Mouse (Mus musculus): ENCODE data around the gene Chst11. TPM values are rescaled to one million over a fixed set of nuclear protein-coding genes. Genes with fewer than 3 reads are reported as not detected.

Chst11 gene
- polyA plus RNA-seq, 1 experiment from 2014 or later: 4.0 TPM

- no peaks in the 10 kb centered on the region for H3K9me3 ChIP-seq
- no peak for ATAC-seq (ENCODE audit: low FRiP score, low read depth)
- no peak overlapping the region for H3K4me2 ChIP-seq (replicated peaks)
- peak overlapping the region; percentile 49; the same call in 1 of the 2 replicates for H3K27ac ChIP-seq
- H3K27me3 ChIP-seq: peaks cover 27% of the 10 kb centered on the region
- 72% methylated on average over 7 of the region's 7 CpGs for whole genome bisulfite sequencing
- no peaks in the 10 kb centered on the region for H3K36me3 ChIP-seq
- no peak overlapping the region for H3K9ac ChIP-seq
- H3K4me3 ChIP-seq: no peak overlapping the region
- H3K4me1 ChIP-seq: peaks cover 89% of the 10 kb centered on the region
Observed at GRCm38 (mm10) chr10:83137103-83137502, 151.8 kb downstream of the Chst11 start.

GRCm38 (mm10) chr10:83139276-83139675, 154.0 kb downstream of the Chst11 start:
- Histone ChIP-seq H3K4me1 (peaks cover 71% of the 10 kb centered on the region), H3K9ac (no peak overlapping the region), H3K4me2 (replicated peaks) (no peak overlapping the region), H3K27ac (peak overlapping the region; percentile 82; the same call in 1 of the 2 replicates), H3K4me3 (no peak overlapping the region), H3K9me3 (no peaks in the 10 kb centered on the region), H3K27me3 (0 out of 2 replicates have a peak, but pooled peaks cover 12% of the 10 kb centered on the region), H3K36me3 (no peaks in the 10 kb centered on the region)
- ATAC-seq (ENCODE audit: low FRiP score, low read depth): no peak
- WGBS: 88% methylated on average over 7 of the region's 7 CpGs

- no peak overlapping the region for H3K4me3 ChIP-seq
- no peak overlapping the region for H3K9ac ChIP-seq
- peaks cover 67% of the 10 kb centered on the region for H3K4me1 ChIP-seq
- H3K27me3 ChIP-seq: 0 out of 2 replicates have a peak, but pooled peaks cover 12% of the 10 kb centered on the region
- H3K9me3 ChIP-seq: no peaks in the 10 kb centered on the region
- H3K36me3 ChIP-seq: no peaks in the 10 kb centered on the region
- WGBS: 54% methylated on average over 16 of the region's 16 CpGs
- ATAC-seq (ENCODE audit: low FRiP score, low read depth): peak; percentile 70
- peak overlapping the region; percentile 82 for H3K27ac ChIP-seq
- no peak overlapping the region for H3K4me2 ChIP-seq (replicated peaks)
Observed at GRCm38 (mm10) chr10:83140258-83140936, 155.1 kb downstream of the Chst11 start.

GRCm38 (mm10) chr10:83141434-83141833, 156.1 kb downstream of the Chst11 start:
- Histone ChIP-seq H3K9ac (no peak overlapping the region), H3K27ac (peak overlapping the region; percentile 82; the same call in 1 of the 2 replicates), H3K4me3 (no peak overlapping the region), H3K9me3 (no peaks in the 10 kb centered on the region), H3K36me3 (no peaks in the 10 kb centered on the region), H3K4me1 (peaks cover 67% of the 10 kb centered on the region), H3K4me2 (replicated peaks) (no peak overlapping the region), H3K27me3 (0 out of 2 replicates have a peak, but pooled peaks cover 7% of the 10 kb centered on the region)
- no peak for ATAC-seq (ENCODE audit: low FRiP score, low read depth)
- 77% methylated on average over 5 of the region's 5 CpGs for WGBS

DNA sequence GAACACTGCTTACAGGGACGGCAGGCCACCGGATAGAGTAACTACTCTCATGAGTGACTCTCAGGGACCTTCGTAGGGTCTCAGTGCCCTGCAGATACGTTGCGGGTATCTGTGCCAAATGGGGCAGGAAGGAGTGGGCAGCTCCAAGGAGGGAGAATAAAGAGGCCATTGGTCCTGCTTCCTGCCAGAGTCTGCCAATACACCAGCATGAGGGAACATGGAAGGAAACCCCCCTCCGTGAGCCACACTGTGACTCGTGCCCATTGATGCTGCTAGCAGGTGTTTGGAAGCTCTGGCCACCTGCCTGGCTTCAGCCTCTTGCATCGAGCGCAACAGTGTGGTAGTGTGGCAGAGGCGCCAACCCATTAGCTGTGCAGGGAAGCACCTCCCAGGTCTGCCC, 157.8 kb downstream of the Chst11 start:
- H3K4me2 ChIP-seq (replicated peaks): no peak overlapping the region
- H3K36me3 ChIP-seq: no peaks in the 10 kb centered on the region
- no peak overlapping the region for H3K4me3 ChIP-seq
- H3K27ac ChIP-seq: no peak overlapping the region
- WGBS: 86% methylated on average over 10 of the region's 10 CpGs
- H3K4me1 ChIP-seq: peaks cover 60% of the 10 kb centered on the region
- no peak for ATAC-seq (ENCODE audit: low FRiP score, low read depth)
- no peaks in the 10 kb centered on the region for H3K27me3 ChIP-seq
- no peak overlapping the region for H3K9ac ChIP-seq
- H3K9me3 ChIP-seq: no peaks in the 10 kb centered on the region

DNA sequence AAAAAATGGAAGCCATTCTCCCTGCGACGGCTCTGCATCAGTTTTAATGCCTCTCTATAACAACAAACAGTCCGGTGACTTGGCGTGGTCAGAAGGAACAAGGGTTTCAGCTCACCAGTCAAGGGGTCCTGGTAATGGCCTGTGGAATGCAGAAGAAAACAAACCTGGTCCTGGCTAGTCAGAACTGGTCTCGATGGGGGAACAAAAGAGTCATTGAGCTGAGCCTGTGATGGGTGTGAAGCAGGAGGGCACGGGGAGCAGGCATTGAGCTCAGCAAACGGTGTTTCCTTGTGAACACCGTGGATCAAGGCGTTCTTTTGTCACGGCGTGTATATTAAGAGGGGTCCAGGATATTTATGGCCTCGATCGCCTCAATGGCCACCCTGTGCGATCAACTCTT, 160.5 kb downstream of the Chst11 start:
- peaks cover 51% of the 10 kb centered on the region for H3K4me1 ChIP-seq
- ATAC-seq (ENCODE audit: low FRiP score, low read depth): 0 out of 2 replicates have a peak, but pooled peaks have one; percentile 41
- no peaks in the 10 kb centered on the region for H3K36me3 ChIP-seq
- H3K4me2 ChIP-seq (replicated peaks): no peak overlapping the region
- H3K9me3 ChIP-seq: no peaks in the 10 kb centered on the region
- H3K27me3 ChIP-seq: no peaks in the 10 kb centered on the region
- no peak overlapping the region for H3K9ac ChIP-seq
- H3K27ac ChIP-seq: peak overlapping the region; percentile 84
- no peak overlapping the region for H3K4me3 ChIP-seq
- WGBS: 47% methylated on average over 14 of the region's 14 CpGs

DNA sequence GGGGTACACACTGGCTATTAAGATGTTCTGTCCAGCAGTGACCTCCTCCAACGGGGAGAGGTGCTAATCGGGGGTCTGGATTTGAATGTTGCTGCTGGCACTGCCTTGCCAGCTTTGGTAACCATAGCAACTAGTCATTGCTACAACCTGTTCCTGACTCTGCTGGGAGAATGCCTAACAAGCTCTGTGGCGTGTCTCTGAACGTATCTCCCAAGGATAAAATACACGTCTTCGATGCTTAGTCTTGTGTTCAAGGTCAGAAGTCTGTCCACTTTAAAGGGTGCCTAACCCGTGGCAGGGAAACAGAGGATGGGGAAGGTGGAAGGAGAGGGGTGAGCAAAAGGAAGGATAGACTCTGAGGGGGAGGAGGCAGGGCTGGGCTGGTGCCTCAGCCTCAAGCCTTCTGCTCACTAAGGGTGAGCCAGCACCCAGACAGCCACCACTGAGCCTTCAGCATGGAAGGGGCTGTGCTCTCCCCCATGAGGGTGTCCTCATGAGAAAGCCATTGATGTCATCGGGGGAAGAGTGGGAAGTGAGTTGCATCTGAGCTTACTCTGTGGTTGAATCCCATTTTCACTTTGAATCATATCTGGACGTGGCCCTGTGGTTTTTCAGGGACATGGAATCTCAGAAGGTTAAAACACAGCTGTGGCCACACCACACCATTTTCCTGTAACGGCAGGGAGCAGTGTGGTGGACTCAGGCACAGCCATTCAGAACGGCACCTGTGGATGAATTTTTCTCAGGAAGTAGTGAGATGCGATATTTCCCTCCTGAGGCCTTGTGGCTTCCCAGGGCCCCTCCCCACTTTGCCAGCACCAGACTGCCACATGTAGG, 164.3 kb downstream of the Chst11 start:
- no peaks in the 10 kb centered on the region for H3K9me3 ChIP-seq
- H3K4me1 ChIP-seq: peaks cover 65% of the 10 kb centered on the region
- 71% methylated on average over 12 of the region's 12 CpGs for whole genome bisulfite sequencing

GRCm38 (mm10) chr10:83150587-83150986, 165.3 kb downstream of the Chst11 start:
- WGBS: 51% methylated on average over 7 of the region's 7 CpGs
- H3K4me2 ChIP-seq (replicated peaks): 0 out of 2 replicates have a peak overlapping the region, but pooled peaks have one; percentile 1
- H3K36me3 ChIP-seq: no peaks in the 10 kb centered on the region
- H3K4me1 ChIP-seq: peaks cover 57% of the 10 kb centered on the region
- 0 out of 2 replicates have a peak, but pooled peaks have one; percentile 45 for ATAC-seq (ENCODE audit: low FRiP score, low read depth)
- peak overlapping the region; percentile 48; the same call in 1 of the 2 replicates for H3K27ac ChIP-seq
- H3K4me3 ChIP-seq: no peak overlapping the region
- no peaks in the 10 kb centered on the region for H3K9me3 ChIP-seq
- H3K9ac ChIP-seq: no peak overlapping the region
- H3K27me3 ChIP-seq: no peaks in the 10 kb centered on the region

More for the DNA sequence above, 164.3 kb downstream of the Chst11 start:
- Histone ChIP-seq H3K9ac (no peak overlapping the region), H3K4me3 (no peak overlapping the region), H3K27me3 (no peaks in the 10 kb centered on the region), H3K36me3 (no peaks in the 10 kb centered on the region), H3K27ac (no peak overlapping the region), H3K4me2 (replicated peaks) (no peak overlapping the region)
- no peak for ATAC-seq (ENCODE audit: low FRiP score, low read depth)

DNA sequence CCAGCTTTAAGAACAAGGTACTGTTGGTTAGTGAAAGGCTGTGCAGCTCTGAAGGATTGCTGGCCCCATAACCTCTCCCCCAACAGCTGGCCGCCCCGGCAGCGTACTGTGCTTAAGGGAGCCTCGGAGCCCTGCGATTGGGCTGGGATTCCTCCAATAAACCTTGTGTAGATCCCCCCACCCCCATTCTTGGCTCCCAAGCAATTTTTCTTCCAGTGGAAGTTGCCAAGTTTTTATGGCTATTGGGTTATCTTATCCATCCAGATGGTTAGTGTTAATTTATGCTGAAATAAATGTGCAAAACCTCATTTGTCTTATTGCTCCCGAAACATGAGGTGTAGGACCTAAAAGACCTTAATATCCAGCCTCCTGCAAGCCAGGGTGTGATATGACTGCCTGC, 166.1 kb downstream of the Chst11 start:
- Histone ChIP-seq H3K4me3 (no peak overlapping the region), H3K4me1 (peaks cover 49% of the 10 kb centered on the region), H3K36me3 (no peaks in the 10 kb centered on the region), H3K9ac (no peak overlapping the region), H3K9me3 (no peaks in the 10 kb centered on the region), H3K27ac (peak overlapping the region; percentile 52; the same call in 1 of the 2 replicates), H3K4me2 (replicated peaks) (peak overlapping the region; percentile 34), H3K27me3 (no peaks in the 10 kb centered on the region)
- 28% methylated on average over 6 of the region's 6 CpGs for WGBS
- ATAC-seq (ENCODE audit: low FRiP score, low read depth): peak; percentile 62

- WGBS: 40% methylated on average over 16 of the region's 16 CpGs
Observed at GRCm38 (mm10) chr10:83151896-83152685, 166.8 kb downstream of the Chst11 start.

DNA sequence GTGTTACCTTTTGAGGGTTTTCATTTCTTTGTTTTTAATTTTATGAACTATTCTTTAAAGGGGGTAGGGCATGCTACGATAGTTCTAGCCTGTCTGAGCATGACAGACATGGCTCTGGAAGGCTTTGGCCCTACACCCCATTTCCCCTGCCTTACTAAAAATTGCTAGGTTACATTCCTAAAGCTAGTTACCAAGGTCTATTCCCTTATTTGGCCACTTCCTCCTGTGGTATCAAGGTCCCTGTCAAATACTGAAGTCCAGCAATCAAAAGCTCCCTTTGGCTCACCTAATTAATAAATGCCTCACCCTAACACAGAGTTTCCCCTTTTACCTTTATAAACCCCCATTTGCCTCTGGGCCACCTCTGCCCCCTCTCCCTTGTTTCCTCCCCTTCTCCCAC, 167.4 kb downstream of the Chst11 start:
- ATAC-seq (ENCODE audit: low FRiP score, low read depth): no peak
- no peak overlapping the region for H3K27ac ChIP-seq
- H3K9me3 ChIP-seq: no peaks in the 10 kb centered on the region
- H3K4me3 ChIP-seq: no peak overlapping the region
- no peaks in the 10 kb centered on the region for H3K27me3 ChIP-seq
- WGBS: 57% methylated on average over 1 of the region's 1 CpGs
- no peak overlapping the region for H3K9ac ChIP-seq
- no peak overlapping the region for H3K4me2 ChIP-seq (replicated peaks)
- no peaks in the 10 kb centered on the region for H3K36me3 ChIP-seq
- peaks cover 39% of the 10 kb centered on the region for H3K4me1 ChIP-seq

More at GRCm38 (mm10) chr10:83151896-83152685, 166.8 kb downstream of the Chst11 start:
- H3K27ac ChIP-seq: no peak overlapping the region
- ATAC-seq (ENCODE audit: low FRiP score, low read depth): no peak
- H3K4me2 ChIP-seq (replicated peaks): 0 out of 2 replicates have a peak overlapping the region, but pooled peaks have one; percentile 5
- H3K4me1 ChIP-seq: peaks cover 43% of the 10 kb centered on the region
- H3K9me3 ChIP-seq: no peaks in the 10 kb centered on the region
- H3K4me3 ChIP-seq: no peak overlapping the region
- no peaks in the 10 kb centered on the region for H3K36me3 ChIP-seq
- H3K27me3 ChIP-seq: no peaks in the 10 kb centered on the region
- no peak overlapping the region for H3K9ac ChIP-seq

Measured in limb, embryonic 13.5 days (tissue).